Mouse (Mus musculus) monocyte, adult 5-6 weeks (primary cell): Measurements from ENCODE around the gene Pink1. TPM values are rescaled to one million over a fixed set of nuclear protein-coding genes. Genes with fewer than 3 reads are reported as not detected.

Source experiments
- ATAC-seq: fragments of 153-309, 156-312 bp; replicated peaks from 2 replicates; pipeline ENCODE4 v1.8.0; 2017; ENCODE audit warnings: mild to moderate bottlenecking; ENCODE audit not compliant: low TSS enrichment, insufficient number of reproducible peaks, severe bottlenecking, poor library complexity, low FRiP score
- total RNA-seq: library from RNA; stranded (forward); fragments of 200-1000, 200-491, 200-594 nt; gene quantifications from 3 replicates; pipeline ENCODE4 v1.2.3, GENCODE M21; 2017

Gene Pink1
- total RNA-seq, 1 experiment from 2014 or later = 61.5 TPM

- ATAC-seq = no peak
Observed at GRCm38 (mm10) chr4:138292028-138292427, 34.1 kb downstream of the Pink1 start.

GRCm38 (mm10) chr4:138288691-138289090 is 37.4 kb downstream of the Pink1 start:
- ATAC-seq = peak; percentile 40; the same call in 1 of the 2 replicates

DNA sequence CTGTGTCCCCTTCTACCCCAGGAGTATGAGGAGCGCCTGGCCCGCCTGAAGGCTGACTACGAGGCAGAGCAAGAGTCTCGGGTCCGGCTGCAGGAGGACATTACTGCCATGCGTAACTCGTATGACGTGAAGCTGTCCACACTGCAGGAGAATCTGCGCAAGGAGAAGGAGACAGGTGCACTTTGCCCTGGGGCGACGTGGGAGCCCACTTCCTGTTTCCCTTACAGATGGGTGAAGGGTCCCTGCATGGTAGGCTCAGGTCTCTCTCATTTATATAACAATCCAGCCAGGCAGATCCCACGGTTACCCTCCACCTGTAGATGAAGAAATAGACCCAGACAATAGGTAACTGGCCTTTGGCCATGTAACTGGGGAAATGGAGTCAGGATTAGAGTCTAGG is 39.7 kb downstream of the Pink1 start:
- no peak for ATAC-seq

- ATAC-seq = peak; percentile 96
Observed at GRCm38 (mm10) chr4:138282834-138283233, 43.3 kb downstream of the Pink1 start.

DNA sequence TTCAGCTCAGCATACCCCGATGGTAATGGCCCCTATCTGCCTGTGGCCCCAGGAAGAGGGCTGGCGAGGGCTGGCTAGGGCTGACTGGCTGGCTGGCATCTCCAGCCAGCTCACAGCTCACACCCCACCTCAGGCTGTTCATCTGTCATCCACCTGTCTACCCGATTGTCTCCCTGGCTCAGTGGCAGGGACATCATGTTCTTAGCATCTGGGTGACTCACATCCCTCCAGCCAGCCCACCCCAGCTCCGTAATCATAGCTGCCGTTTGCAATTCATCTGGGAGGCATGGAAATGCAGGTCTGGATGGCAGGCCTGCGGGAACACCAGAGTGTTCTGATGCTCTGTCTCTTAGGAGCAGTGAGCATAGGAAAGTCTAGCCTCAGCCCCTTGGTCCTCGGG is 47.8 kb downstream of the Pink1 start:
- no peak for ATAC-seq

DNA sequence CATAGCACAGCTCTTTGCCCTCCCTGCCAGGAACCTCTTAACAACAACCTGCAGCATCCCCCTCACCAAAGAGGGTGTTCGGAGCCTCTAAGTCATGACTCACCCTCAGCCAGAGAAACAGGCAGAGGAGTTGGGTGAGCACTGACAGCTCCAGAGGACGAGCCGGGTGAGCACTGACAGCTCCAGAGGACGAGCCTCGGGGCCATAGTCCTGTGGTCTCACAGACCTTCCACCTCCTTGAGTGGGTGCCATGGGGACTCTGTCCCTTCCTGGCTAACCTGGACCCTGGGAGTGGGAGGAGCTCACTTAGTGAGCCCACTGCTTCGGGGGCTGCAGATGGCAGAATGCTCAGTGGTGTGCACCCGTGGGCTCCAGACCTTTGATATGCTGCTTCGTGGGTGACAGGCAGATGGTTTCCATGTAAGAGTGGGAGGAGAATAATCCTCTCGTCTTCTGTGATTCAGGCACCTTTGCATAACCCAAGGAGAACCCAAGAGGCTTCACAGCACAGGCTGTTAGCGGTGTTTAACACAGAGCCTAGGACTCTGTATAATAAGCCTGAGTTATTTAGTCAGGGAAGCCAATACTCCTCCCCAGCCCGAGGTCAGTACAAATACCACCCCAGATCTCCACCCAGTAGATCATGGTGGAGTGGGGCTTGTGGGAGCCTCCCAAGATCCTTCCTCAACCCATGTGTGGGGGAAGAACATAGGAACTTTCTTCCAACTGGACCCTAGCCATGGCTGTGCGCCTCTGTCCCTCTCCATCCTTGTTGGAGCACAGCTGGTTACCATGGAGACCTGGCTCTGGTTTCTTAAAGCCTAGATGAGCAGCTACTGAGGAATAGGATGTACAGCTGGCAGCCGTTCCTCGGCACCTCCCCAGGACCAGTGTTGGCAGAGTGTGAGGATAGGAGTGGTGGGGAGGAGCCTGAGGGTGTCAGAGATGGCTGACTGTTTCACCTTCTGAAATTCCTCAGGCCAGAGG is 53.8 kb downstream of the Pink1 start:
- ATAC-seq = no peak

DNA sequence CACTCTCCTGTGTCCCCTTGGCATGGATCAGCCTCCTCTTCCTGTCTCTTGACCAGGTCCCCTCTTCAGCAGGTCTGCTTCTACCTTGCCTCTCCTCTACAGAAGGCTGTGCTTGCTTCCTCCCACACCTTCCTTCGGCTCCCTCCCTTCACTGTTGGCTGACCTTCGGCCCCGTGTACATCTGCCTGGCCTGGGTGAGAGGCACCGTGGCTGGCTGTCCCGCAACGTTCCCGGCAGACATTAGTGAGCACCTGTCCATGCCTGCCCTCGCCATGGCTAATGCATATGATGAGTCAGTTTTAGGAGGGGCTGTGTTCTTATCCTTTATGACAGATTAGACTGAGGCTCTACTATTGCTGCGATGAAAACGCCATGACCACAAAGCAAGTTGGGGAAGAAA is 58.2 kb downstream of the Pink1 start:
- no peak for ATAC-seq

Other genes starting within 250 kb of the Pink1 start
- 97.8 to 145 TPM (median 119 TPM) in 3 replicates for gene Hp1bp3, start 110.0 kb downstream of the Pink1 start, total RNA-seq
- not detected in 3 replicates for gene Sh2d5, start 75.9 kb downstream of the Pink1 start, total RNA-seq
- gene Kif17, start 75.9 kb downstream of the Pink1 start, total RNA-seq = 0.57 to 0.85 TPM in 2 of 3 replicates, not detected in the other
- 51.8 to 63.8 TPM (median 53.8 TPM) in 3 replicates for gene Ddost, start 21.6 kb downstream of the Pink1 start, total RNA-seq
- not detected in 3 replicates for gene Cda, start 41.7 kb upstream of the Pink1 start, total RNA-seq
- not detected in 3 replicates for gene Fam43b, start 70.2 kb upstream of the Pink1 start, total RNA-seq
- 10.8 to 12.0 TPM (median 11.9 TPM) in 3 replicates for gene Mul1, start 108.4 kb upstream of the Pink1 start, total RNA-seq
- gene Camk2n1, start 128.0 kb upstream of the Pink1 start, total RNA-seq = 10.8 to 19.2 TPM (median 11.3 TPM) in 3 replicates